Mouse (Mus musculus) limb, embryonic 10.5 days (tissue): Measurements from ENCODE around the gene Serpinb6e. TPM values are rescaled to one million over a fixed set of nuclear protein-coding genes. Genes with fewer than 3 reads are reported as not detected.

Experiments used
- DNase-seq: peaks from one replicate; pipeline ENCODE4 v3.0.0-alpha.2; 2017; ENCODE audit warnings: low spot score
- H3K27ac ChIP-seq: fragments of 300-500 bp; sonication (generic); 2 replicates; pipeline ENCODE4 v1.5.1; 2016; ENCODE audit warnings: mild to moderate bottlenecking
- H3K27me3 ChIP-seq: fragments of 300-500 bp; sonication (generic); 2 replicates; pipeline ENCODE4 v1.6.1; 2016; ENCODE audit warnings: low read depth, mild to moderate bottlenecking; ENCODE audit not compliant: poor library complexity, severe bottlenecking
- H3K36me3 ChIP-seq: fragments of 300-500 bp; sonication (generic); 2 replicates; pipeline ENCODE4 v1.6.1; 2016; ENCODE audit warnings: mild to moderate bottlenecking, moderate library complexity
- H3K4me1 ChIP-seq: fragments of 300-500 bp; sonication (generic); 2 replicates; pipeline ENCODE4 v1.6.1; 2016
- H3K4me3 ChIP-seq: fragments of 300-500 bp; sonication (generic); 2 replicates; pipeline ENCODE4 v1.5.1; 2016; ENCODE audit warnings: mild to moderate bottlenecking, moderate library complexity
- H3K9me3 ChIP-seq: fragments of 300-500 bp; sonication (generic); replicated peaks from 2 replicates; pipeline ENCODE4 v1.6.1; 2016; ENCODE audit warnings: mild to moderate bottlenecking
- WGBS: fragments of 180-500 bp; shearing (Covaris S2); methylation state at CpG from one replicate; pipeline ENCODE4 v1.1.7; 2016; 5-methylcytosine and 5-hydroxymethylcytosine counted together
- polyA plus RNA-seq: library from polyadenylated mRNA; unstranded; fragments of >200 nt; fragmentation: Nextera tagmentation; extraction: Ambion mirVana; gene quantifications from 2 replicates; pipeline ENCODE4 v1.2.1, GENCODE M21; 2016

Gene Serpinb6e
- polyA plus RNA-seq: not detected in 2 replicates

DNA sequence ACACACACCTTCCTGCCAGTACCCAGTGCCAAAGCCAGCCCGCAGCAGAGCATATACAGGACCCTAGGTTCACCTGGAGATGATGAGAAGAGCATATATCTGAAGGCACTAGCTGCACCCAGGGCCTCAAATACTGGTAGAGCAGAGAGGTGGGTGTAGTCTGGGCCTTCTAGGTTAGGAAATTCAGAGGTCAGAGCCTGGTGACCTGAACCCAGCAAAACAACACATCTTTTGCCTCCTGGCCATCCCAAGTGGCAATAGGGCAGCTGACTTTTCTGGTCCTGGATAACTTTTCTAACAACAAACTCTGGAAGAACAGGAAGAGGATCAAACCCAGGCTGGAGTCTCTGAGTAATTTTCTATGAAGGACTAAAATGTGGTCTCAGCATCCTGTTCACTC, at the start of gene Serpinb6e:
TSS of gene Serpinb6e (minus strand) at position 101 of the 400 bp plus-strand sequence.
- 66% methylated on average over 1 of the region's 1 CpGs for WGBS

DNA sequence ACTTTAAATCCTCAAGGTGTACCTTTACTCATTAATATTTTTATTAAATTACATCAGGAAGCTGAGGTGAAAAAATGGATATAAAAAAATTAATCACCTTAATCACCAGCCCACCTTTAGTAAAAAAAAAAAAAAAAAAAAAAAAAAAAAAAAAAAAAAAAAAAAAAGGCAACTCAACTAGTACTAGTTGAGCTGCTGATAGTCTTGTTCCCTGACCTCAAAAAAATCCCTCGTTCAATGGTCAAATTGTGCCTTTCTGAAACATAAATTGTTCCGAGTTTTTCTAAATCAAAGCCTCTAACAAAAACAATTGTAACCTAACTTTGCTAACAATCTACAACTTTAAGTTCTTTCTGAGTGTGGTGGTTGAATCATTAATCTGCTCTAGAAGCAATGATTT, 12.5 kb downstream of the Serpinb6e start:
- 83% methylated on average over 2 of the region's 2 CpGs for WGBS
- no peak overlapping the region for H3K4me3 ChIP-seq
- H3K27me3 ChIP-seq: no peaks in the 10 kb centered on the region
- no peak for DNase-seq
- no peaks in the 10 kb centered on the region for H3K36me3 ChIP-seq
- no peaks in the 10 kb centered on the region for H3K9me3 ChIP-seq
- no peak overlapping the region for H3K27ac ChIP-seq
- no peaks in the 10 kb centered on the region for H3K4me1 ChIP-seq

More for the DNA sequence above, at the start of gene Serpinb6e:
- Histone ChIP-seq H3K4me3 (no peak within 1 kb of the TSS), H3K9me3 (no peaks in the 10 kb centered on the region), H3K27me3 (no peaks in the 10 kb centered on the region), H3K4me1 (no peaks in the 10 kb centered on the region), H3K27ac (no peak within 1 kb of the TSS), H3K36me3 (no peaks in the 10 kb centered on the region)
- no peak for DNase-seq

DNA sequence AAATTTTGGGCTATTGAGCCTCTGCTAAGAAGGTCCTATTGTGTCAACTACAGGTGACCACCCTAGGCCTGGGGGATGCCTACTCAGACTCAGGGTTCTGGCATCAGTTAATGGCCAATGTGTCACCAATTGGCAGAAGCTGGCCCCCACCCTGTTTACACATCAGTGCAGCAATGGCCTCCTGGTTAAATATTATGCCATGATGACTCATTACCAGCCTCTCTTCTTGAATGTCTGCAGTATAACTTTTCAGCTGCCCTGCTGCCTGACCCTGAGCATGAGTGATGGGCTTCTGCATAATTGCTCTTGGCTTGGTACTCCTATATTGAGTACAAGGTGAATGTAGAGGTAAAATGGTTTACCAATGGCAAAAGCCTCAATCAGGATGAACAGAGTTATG, 19.8 kb downstream of the Serpinb6e start:
- Histone ChIP-seq H3K4me1 (no peaks in the 10 kb centered on the region), H3K9me3 (no peaks in the 10 kb centered on the region), H3K4me3 (no peak overlapping the region), H3K36me3 (no peaks in the 10 kb centered on the region), H3K27me3 (no peaks in the 10 kb centered on the region), H3K27ac (no peak overlapping the region)
- DNase-seq: no peak

DNA sequence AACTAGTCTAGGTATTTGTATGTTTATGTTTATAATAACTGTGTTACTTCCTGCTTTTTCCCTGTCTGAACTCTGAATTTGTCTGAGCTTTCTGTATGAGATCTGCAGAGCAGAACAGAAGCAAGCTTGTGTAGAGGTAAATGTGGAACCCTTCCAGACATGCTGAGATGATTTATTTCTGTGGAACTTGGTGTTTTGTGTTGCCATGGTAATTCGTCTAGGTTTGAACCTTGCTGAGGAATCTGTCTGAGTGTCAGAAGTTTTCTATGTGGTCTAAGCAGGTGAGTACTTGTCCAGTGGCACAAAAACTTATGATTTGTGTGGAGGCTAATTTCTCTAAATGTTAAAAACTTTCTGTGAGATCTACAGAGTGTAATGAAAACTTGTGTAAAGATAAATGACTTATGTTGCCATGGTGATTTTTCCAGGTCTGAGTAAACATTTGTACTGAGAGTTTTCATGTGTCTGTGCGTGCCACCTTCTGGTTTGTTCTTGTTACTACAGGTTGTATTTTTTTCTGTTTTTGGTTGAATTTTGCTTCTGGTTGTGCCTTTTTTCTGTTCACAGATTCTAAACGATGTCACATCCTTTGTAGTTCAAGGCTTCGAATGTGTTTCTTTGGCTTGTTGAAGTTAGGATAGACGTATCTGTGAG, 21.6 kb downstream of the Serpinb6e start:
- Histone ChIP-seq H3K4me3 (no peak overlapping the region), H3K27ac (no peak overlapping the region), H3K9me3 (no peaks in the 10 kb centered on the region), H3K36me3 (no peaks in the 10 kb centered on the region), H3K4me1 (no peaks in the 10 kb centered on the region), H3K27me3 (no peaks in the 10 kb centered on the region)
- DNase-seq: no peak
- 85% methylated on average over 5 of the region's 5 CpGs for WGBS

Other genes with a start within 250 kb of the Serpinb6e start
- not detected in 2 replicates for gene Serpinb6d, start 182.0 kb downstream of the Serpinb6e start, polyA plus RNA-seq
- 0.61 and 0.80 TPM in 2 replicates for gene Serpinb6c, start 62.3 kb upstream of the Serpinb6e start, polyA plus RNA-seq
- 20.0 and 23.0 TPM in 2 replicates for gene Nqo2, start 121.3 kb upstream of the Serpinb6e start, polyA plus RNA-seq
- gene Ripk1, start 159.0 kb upstream of the Serpinb6e start, polyA plus RNA-seq: 9.0 and 9.7 TPM in 2 replicates
- 26.4 and 35.7 TPM in 2 replicates for gene Serpinb6a, start 159.4 kb upstream of the Serpinb6e start, polyA plus RNA-seq
- gene Bphl, start 194.2 kb upstream of the Serpinb6e start, polyA plus RNA-seq: 30.6 and 33.6 TPM in 2 replicates
- 44.3 and 44.7 TPM in 2 replicates for gene Tubb2a, start 234.6 kb upstream of the Serpinb6e start, polyA plus RNA-seq